Mouse (Mus musculus): ENCODE measurements around the gene Nfil3.

- TF ChIP-seq CHD2 (IDR thresholded peaks at IDR 0.05; ENCODE audit: low read depth, low read length) (no peak), ZC3H11A (IDR thresholded peaks at IDR 0.05; ENCODE audit: borderline replicate concordance, low read depth, low read length) (no peak)
Observed at GRCm38 (mm10) chr13:53007781-53008180, 26.9 kb upstream of the Nfil3 start.

All from ES-E14 (cell line).